Mouse (Mus musculus): ENCODE results near the gene Rmdn3. TPM values are rescaled to one million over a fixed set of nuclear protein-coding genes. Genes with fewer than 3 reads are reported as not detected.

Gene Rmdn3
- total and polyA plus RNA-seq, 3 experiments, result 52.5 to 57.4 TPM; not detected in 1

GRCm38 (mm10) chr2:119171574-119171973, 14.7 kb upstream of the Rmdn3 start:
- Histone ChIP-seq H3K4me3 (ENCODE audit: control insufficient read depth in 1 of 2, insufficient read depth in 1 of 2, low read depth in 2 of 2, low read length in 2 of 2) (no peak overlapping the region), H3K27me3 (ENCODE audit: control insufficient read depth in 1 of 2, insufficient read depth in 2 of 2, low read length in 2 of 2) (no peaks in the 10 kb centered on the region), H3K36me3 (ENCODE audit: control insufficient read depth in 1 of 2, insufficient read depth in 2 of 2, low read length in 2 of 2) (peaks cover 0 to 14% of the 10 kb centered on the region in 2 experiments; a peak in 2 of 4 replicates), H3K9ac (ENCODE audit: control insufficient read depth, low read depth, low read length, poor library complexity, severe bottlenecking) (no peak overlapping the region), H3K9me3 (replicated peaks; ENCODE audit: insufficient read depth, low read length) (no peaks in the 10 kb centered on the region), H3K4me1 (ENCODE audit: control insufficient read depth in 1 of 2, insufficient read depth in 2 of 2, low read length in 2 of 2) (peaks cover 7 to 35% of the 10 kb centered on the region in 2 experiments; a peak in 3 of 4 replicates), H3K27ac (ENCODE audit: control insufficient read depth, low read depth, low read length) (no peak overlapping the region), H3K79me2 (ENCODE audit: control insufficient read depth, insufficient read depth, low read length, poor library complexity) (no peaks in the 10 kb centered on the region)
- DNase-seq (ENCODE audit: low read depth, low spot score), result no peak
- TF ChIP-seq RAD21 (IDR thresholded peaks at IDR 0.05; ENCODE audit: low read depth, low read length) (no peak), ZMIZ1 (IDR thresholded peaks at IDR 0.05; ENCODE audit: low read depth, low read length) (no peak), MAFK (IDR thresholded peaks at IDR 0.05; ENCODE audit: borderline replicate concordance, low read depth, low read length) (no peak), HCFC1 (IDR thresholded peaks at IDR 0.05; ENCODE audit: low read depth, low read length) (no peak), CHD1 (IDR thresholded peaks at IDR 0.05; ENCODE audit: low read depth, low read length) (no peak), MYB (IDR thresholded peaks at IDR 0.05; ENCODE audit: low read depth, low read length) (no peak), TBP (IDR thresholded peaks at IDR 0.05; ENCODE audit: low read depth, low read length) (no peak), ZC3H11A (IDR thresholded peaks at IDR 0.05; ENCODE audit: low read depth, low read length) (no peak), GATA1 (IDR thresholded peaks at IDR 0.05; ENCODE audit: low read depth, low read length) (no peak), NELFE (IDR thresholded peaks at IDR 0.05; ENCODE audit: low read depth, low read length) (no peak), MAZ (IDR thresholded peaks at IDR 0.05; ENCODE audit: low read depth, low read length) (no peak), POLR2AphosphoS2 (IDR thresholded peaks at IDR 0.05; ENCODE audit: low read length) (no peak), ZNF384 (IDR thresholded peaks at IDR 0.05; ENCODE audit: low read depth, low read length) (no peak), BHLHE40 (IDR thresholded peaks at IDR 0.05; ENCODE audit: borderline replicate concordance, low read depth, low read length) (no peak), POLR2AphosphoS5 (IDR thresholded peaks at IDR 0.05; ENCODE audit: borderline replicate concordance, low read depth, low read length) (no peak), KAT2A (conservative IDR thresholded peaks at IDR 0.05; ENCODE audit: low read depth, low read length) (no peak), JUND (IDR thresholded peaks at IDR 0.05; ENCODE audit: low read depth, low read length) (no peak)

GRCm38 (mm10) chr2:119170282-119170681, 13.4 kb upstream of the Rmdn3 start:
- no peaks in the 10 kb centered on the region for H3K27me3 ChIP-seq (ENCODE audit: control insufficient read depth in 1 of 2, insufficient read depth in 2 of 2, low read length in 2 of 2)
- H3K9me3 ChIP-seq (replicated peaks; ENCODE audit: insufficient read depth, low read length), result no peaks in the 10 kb centered on the region
- H3K27ac ChIP-seq (ENCODE audit: control insufficient read depth, low read depth, low read length), result no peak overlapping the region
- DNase-seq (ENCODE audit: low read depth, low spot score), result peak; percentile 48
- no peak overlapping the region for H3K4me3 ChIP-seq (ENCODE audit: control insufficient read depth in 1 of 2, insufficient read depth in 1 of 2, low read depth in 2 of 2, low read length in 2 of 2)
- no peak for TF ChIP-seq SIN3A (IDR thresholded peaks at IDR 0.05; ENCODE audit: low read length)
- peak; percentile 96 for TF ChIP-seq JUND (IDR thresholded peaks at IDR 0.05; ENCODE audit: low read depth, low read length)
- peaks cover 7 to 35% of the 10 kb centered on the region in 2 experiments; a peak in 3 of 4 replicates for H3K4me1 ChIP-seq (ENCODE audit: control insufficient read depth in 1 of 2, insufficient read depth in 2 of 2, low read length in 2 of 2)
- H3K79me2 ChIP-seq (ENCODE audit: control insufficient read depth, insufficient read depth, low read length, poor library complexity), result no peaks in the 10 kb centered on the region
- peaks cover 0 to 14% of the 10 kb centered on the region in 2 experiments; a peak in 2 of 4 replicates for H3K36me3 ChIP-seq (ENCODE audit: control insufficient read depth in 1 of 2, insufficient read depth in 2 of 2, low read length in 2 of 2)
- H3K9ac ChIP-seq (ENCODE audit: control insufficient read depth, low read depth, low read length, poor library complexity, severe bottlenecking), result no peak overlapping the region

Measured in MEL (cell line).